In the genomic region with DNA sequence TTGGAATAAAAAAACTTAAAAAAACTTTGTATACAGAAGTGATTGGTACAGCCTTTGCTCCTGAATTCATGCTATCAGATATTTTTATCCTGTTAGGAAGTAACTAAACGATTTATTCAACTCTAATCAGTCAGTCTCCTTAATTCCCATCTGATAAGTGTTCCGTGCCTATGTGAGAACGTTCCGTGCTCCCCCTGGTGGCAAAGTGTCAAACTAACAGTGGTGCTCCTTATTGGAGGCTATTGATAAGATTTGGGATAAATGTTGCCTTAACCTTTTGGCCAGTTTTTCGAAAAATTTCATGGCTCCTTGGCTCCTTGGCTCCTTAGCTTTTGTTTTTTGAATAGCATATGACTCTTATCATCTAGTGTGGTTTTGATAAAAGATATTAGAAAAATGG, we compare ENCODE assay signal across 10 mouse cellular contexts.
A peak's percentile ranks its signal among the peaks of the same experiment; 100 is the strongest.
DNase-seq lines count a peak whose midpoint lies in the region; ATAC-seq lines count a peak whose summit lies in the region.
"Had no signal": no experiment of that assay in that cellular context is flagged by ENCODE, and none has a peak within 500 bp of the region (broad histone marks: within the 10 kb centered on the region; RNA-seq: fewer than 3 reads in every experiment).

No protein-coding gene starts in this region.

- no peaks in the 10 kb centered on the region for H3K36me3 ChIP-seq in kidney, embryonic 15.5 days
- H3K36me3 ChIP-seq: embryonic facial prominence, embryonic 13.5 days had no signal

- H3K27me3 ChIP-seq in kidney, embryonic 15.5 days: peaks cover 37% of the 10 kb centered on the region
- H3K27me3 ChIP-seq: megakaryocyte, embryonic 14.5 days had no signal

- H3K4me3 ChIP-seq in kidney, embryonic 15.5 days (replicated peaks): no peak overlapping the region
- H3K4me3 ChIP-seq: embryonic facial prominence, embryonic 13.5 days; megakaryocyte, embryonic 14.5 days had no signal

- no peak overlapping the region for H3K27ac ChIP-seq in kidney, embryonic 15.5 days
- H3K27ac ChIP-seq: embryonic facial prominence, embryonic 13.5 days had no signal

- H3K4me2 ChIP-seq in kidney, embryonic 15.5 days: no peak overlapping the region
- H3K4me2 ChIP-seq: embryonic facial prominence, embryonic 13.5 days had no signal

- no peaks in the 10 kb centered on the region for H3K4me1 ChIP-seq in kidney, embryonic 15.5 days
- H3K4me1 ChIP-seq: embryonic facial prominence, embryonic 13.5 days had no signal

- WGBS in kidney, embryonic 15.5 days: 12% methylated on average over 5 of the region's 5 CpGs

- no peak for ATAC-seq in kidney, embryonic 15.5 days (replicated peaks; ENCODE audit: low FRiP score)
- ATAC-seq in common myeloid progenitor, adult 5-6 weeks (replicated peaks; ENCODE audit: low read depth, poor library complexity, severe bottlenecking): peak; percentile 74
- ATAC-seq in neutrophil, adult 5-6 weeks (ENCODE audit: extremely low read depth, insufficient number of reproducible peaks, low FRiP score, poor library complexity, severe bottlenecking): peak; percentile 60; the same call in 1 of the 2 replicates

- DNase-seq in kidney, adult 18-20 months: peak; percentile 70
- peak; percentile 50 for DNase-seq in ZHBTc4 (ENCODE audit: low read depth, low spot score)
- DNase-seq in heart, postnatal 14 days: peak; percentile 39 to 62
- DNase-seq in left cerebral cortex, postnatal 25 days (ENCODE audit: low spot score in 2 of 2): peak; percentile 17 to 28
- peak; percentile 27 to 44 for DNase-seq in thymus, postnatal 36 days

- no peaks in the 10 kb centered on the region for H3K9me3 ChIP-seq in kidney, embryonic 15.5 days (replicated peaks)
- H3K9me3 ChIP-seq: embryonic facial prominence, embryonic 13.5 days; megakaryocyte, embryonic 14.5 days had no signal

- no peak overlapping the region for H3K9ac ChIP-seq in kidney, embryonic 15.5 days
- H3K9ac ChIP-seq: embryonic facial prominence, embryonic 13.5 days had no signal

- intact Hi-C loops in heart, postnatal 14 days (cut with DNase I): loop anchor here (2.0 to 5.0 kb wide), 2 partner anchors 49 to 147 kb away; no protein-coding TSS in a partner anchor
- intact Hi-C loops in left cerebral cortex, postnatal 25 days (cut with DNase I): loop anchor here (2.0 to 10.0 kb wide), 3 partner anchors 49 to 209 kb away; no protein-coding TSS in a partner anchor
